Mouse (Mus musculus) liver, embryonic 14.5 days (tissue): ENCODE measurements around the gene Neu2. TPM values are rescaled to one million over a fixed set of nuclear protein-coding genes. Genes with fewer than 3 reads are reported as not detected.

Experiments used
- ATAC-seq: fragments of 200-750 bp; cut with Nextera tagmentation; 2 replicates; pipeline ENCODE4 v1.8.0; 2017; ENCODE audit warnings: moderate number of reproducible peaks, mild to moderate bottlenecking, moderate library complexity; ENCODE audit not compliant: insufficient read depth
- DNase-seq, 3 experiments: peaks; one replicate each; pipeline ENCODE4 v3.0.0-alpha.2; 2012 to 2013; ENCODE audit warnings: low read depth in 3 of 3, low spot score in 3 of 3
- H3K27ac ChIP-seq: fragments of 300-500 bp; sonication (generic); 2 replicates; pipeline ENCODE4 v1.5.1; 2014; ENCODE audit warnings: moderate library complexity, mild to moderate bottlenecking, control low read depth, inconsistent platforms
- H3K27me3 ChIP-seq: fragments of 300-500 bp; sonication (generic); 2 replicates; pipeline ENCODE4 v1.6.1; 2014; ENCODE audit warnings: mild to moderate bottlenecking, low read length, moderate library complexity; ENCODE audit not compliant: control insufficient read depth, insufficient read depth
- H3K36me3 ChIP-seq: fragments of 300-500 bp; sonication (generic); replicated peaks from 2 replicates; pipeline ENCODE4 v1.6.1; 2014; ENCODE audit warnings: low read depth; ENCODE audit not compliant: control insufficient read depth, insufficient read depth
- H3K4me1 ChIP-seq, 2 experiments: fragments of 200-500 bp in 1 of 2; fragments of 300-500 bp in 1 of 2; sonication (generic) in 1 of 2; replicated peaks; 2 replicates each; pipeline ENCODE4 v1.6.1; 2012 to 2014; ENCODE audit warnings: antibody characterized with exemption in 1 of 2, inconsistent platforms in 1 of 2, low read length in 1 of 2; ENCODE audit not compliant: control insufficient read depth in 2 of 2, insufficient read depth in 2 of 2
- H3K4me2 ChIP-seq: fragments of 300-500 bp; sonication (generic); 2 replicates; pipeline ENCODE4 v1.6.1; 2014; ENCODE audit warnings: low read depth, mild to moderate bottlenecking, control low read depth, moderate library complexity
- H3K4me3 ChIP-seq, 2 experiments: fragments of 200-500 bp in 1 of 2; fragments of 300-500 bp in 1 of 2; sonication (generic) in 1 of 2; 2 replicates each; pipeline ENCODE4 v1.5.1; 2012 to 2014; ENCODE audit warnings: low read depth in 2 of 2, low read length in 2 of 2, mild to moderate bottlenecking in 2 of 2, control low read depth in 1 of 2, inconsistent platforms in 1 of 2, moderate library complexity in 1 of 2; ENCODE audit not compliant: insufficient read depth in 1 of 2
- H3K9ac ChIP-seq: fragments of 300-500 bp; sonication (generic); replicated peaks from 2 replicates; pipeline ENCODE4 v1.6.1; 2014; ENCODE audit warnings: mild to moderate bottlenecking, control low read depth, moderate library complexity
- H3K9me3 ChIP-seq: fragments of 300-500 bp; sonication (generic); 2 replicates; pipeline ENCODE4 v1.6.1; 2016; ENCODE audit warnings: low read length, mixed read lengths; ENCODE audit not compliant: control insufficient read depth
- CTCF ChIP-seq: IDR thresholded peaks from 2 replicates; pipeline ENCODE4 v1.5.1; 2016; ENCODE audit warnings: antibody characterized with exemption, low read depth, control low read depth
- EP300 ChIP-seq: IDR thresholded peaks from 2 replicates; pipeline ENCODE4 v1.6.1; 2016; ENCODE audit warnings: antibody characterized with exemption, low read depth
- WGBS: fragments of 180-500 bp; shearing (Covaris S2); extraction: QIAGEN DNeasy Blood & Tissue Kit; methylation state at CpG from one replicate; pipeline ENCODE4 v1.1.7; 2014; ENCODE audit not compliant: insufficient replicate concordance; 5-methylcytosine and 5-hydroxymethylcytosine counted together
- polyA plus RNA-seq, 2 experiments: library from polyadenylated mRNA; depleted of rRNA in 1 of 2; stranded (reverse) in 1 of 2; unstranded in 1 of 2; fragments of >200 nt; fragmentation: Nextera tagmentation in 1 of 2; extraction: Ambion mirVana in 1 of 2; gene quantifications; 2 replicates each; pipeline versions ENCODE4 v1.2.1 to v1.2.3; 2012 to 2014

Neu2 gene
- polyA plus RNA-seq, 2 experiments: 0.20 to 0.28 TPM

- DNase-seq (no peak), ATAC-seq (no peak)
- H3K27ac ChIP-seq: no peak overlapping the region
- H3K9me3 ChIP-seq: no peaks in the 10 kb centered on the region
- 64% methylated on average over 7 of the region's 7 CpGs for WGBS
- TF ChIP-seq EP300 (no peak), CTCF (no peak)
- no peak overlapping the region for H3K4me2 ChIP-seq
- no peak overlapping the region for H3K9ac ChIP-seq
- H3K27me3 ChIP-seq: peaks cover 5% of the 10 kb centered on the region
- no peaks in the 10 kb centered on the region for H3K36me3 ChIP-seq
- H3K4me1 ChIP-seq: no peaks in the 10 kb centered on the region
- no peak overlapping the region for H3K4me3 ChIP-seq
Observed at GRCm38 (mm10) chr1:87472576-87472975, 37.1 kb upstream of the Neu2 start.

GRCm38 (mm10) chr1:87475076-87475895, 34.4 kb upstream of the Neu2 start:
- peaks cover 5% of the 10 kb centered on the region for H3K27me3 ChIP-seq
- H3K9me3 ChIP-seq: no peaks in the 10 kb centered on the region
- ATAC-seq (no peak), DNase-seq (no peak)
- TF ChIP-seq CTCF (no peak), EP300 (no peak)
- H3K4me1 ChIP-seq: no peaks in the 10 kb centered on the region
- no peaks in the 10 kb centered on the region for H3K36me3 ChIP-seq
- H3K9ac ChIP-seq: no peak overlapping the region
- H3K4me3 ChIP-seq: no peak overlapping the region
- WGBS: 7% methylated on average over 42 of the region's 42 CpGs
- no peak overlapping the region for H3K27ac ChIP-seq
- no peak overlapping the region for H3K4me2 ChIP-seq

GRCm38 (mm10) chr1:87482546-87482945, 27.1 kb upstream of the Neu2 start:
- no peaks in the 10 kb centered on the region for H3K4me1 ChIP-seq
- no peak overlapping the region for H3K9ac ChIP-seq
- no peak overlapping the region for H3K27ac ChIP-seq
- DNase-seq (no peak), ATAC-seq (no peak)
- no peaks in the 10 kb centered on the region for H3K27me3 ChIP-seq
- TF ChIP-seq EP300 (no peak), CTCF (no peak)
- no peak overlapping the region for H3K4me3 ChIP-seq
- WGBS: 64% methylated on average over 4 of the region's 4 CpGs
- no peaks in the 10 kb centered on the region for H3K9me3 ChIP-seq
- no peak overlapping the region for H3K4me2 ChIP-seq
- no peaks in the 10 kb centered on the region for H3K36me3 ChIP-seq

GRCm38 (mm10) chr1:87486386-87486785, 23.3 kb upstream of the Neu2 start:
- no peak overlapping the region for H3K9ac ChIP-seq
- no peak for ATAC-seq
- 47% methylated on average over 6 of the region's 6 CpGs for WGBS
- no peak overlapping the region for H3K4me3 ChIP-seq
- no peaks in the 10 kb centered on the region for H3K9me3 ChIP-seq
- H3K4me1 ChIP-seq: no peaks in the 10 kb centered on the region
- H3K27me3 ChIP-seq: no peaks in the 10 kb centered on the region
- H3K4me2 ChIP-seq: no peak overlapping the region
- H3K36me3 ChIP-seq: no peaks in the 10 kb centered on the region
- DNase-seq: no peak
- no peak overlapping the region for H3K27ac ChIP-seq
- no peak for TF ChIP-seq EP300
- no peak for TF ChIP-seq CTCF

GRCm38 (mm10) chr1:87492285-87492684, 17.4 kb upstream of the Neu2 start:
- H3K9me3 ChIP-seq: no peaks in the 10 kb centered on the region
- no peak overlapping the region for H3K9ac ChIP-seq
- DNase-seq: no peak
- H3K27me3 ChIP-seq: no peaks in the 10 kb centered on the region
- ATAC-seq: no peak
- no peak overlapping the region for H3K4me3 ChIP-seq
- H3K4me1 ChIP-seq: no peaks in the 10 kb centered on the region
- TF ChIP-seq EP300: no peak
- TF ChIP-seq CTCF: no peak
- H3K4me2 ChIP-seq: no peak overlapping the region
- WGBS: 52% methylated on average over 3 of the region's 3 CpGs
- H3K36me3 ChIP-seq: no peaks in the 10 kb centered on the region
- no peak overlapping the region for H3K27ac ChIP-seq
